Mouse (Mus musculus) heart, postnatal 0 days (tissue): ENCODE measurements around the gene Trub2.

Experiments
- CTCF ChIP-seq: IDR thresholded peaks from 2 replicates; pipeline ENCODE4 v1.5.1; 2016; ENCODE audit warnings: antibody characterized with exemption, control low read depth, low read depth
- EP300 ChIP-seq: IDR thresholded peaks from 2 replicates; pipeline ENCODE4 v1.6.1; 2016; ENCODE audit warnings: antibody characterized with exemption, low read depth

GRCm38 (mm10) chr2:29733348-29733747 lies 55.0 kb downstream of the Trub2 start:
- TF ChIP-seq CTCF, result no peak
- TF ChIP-seq EP300, result no peak
